Mouse (Mus musculus) gonadal fat pad, adult 2 months (tissue): Measurements from ENCODE around the gene Zmym6. TPM values are rescaled to one million over a fixed set of nuclear protein-coding genes. Genes with fewer than 3 reads are reported as not detected.

Source experiments
- polyA plus RNA-seq: library from polyadenylated mRNA; depleted of rRNA; stranded (reverse); fragments of >200 nt; gene quantifications from 2 replicates; pipeline ENCODE4 v1.2.3, GENCODE M21; 2012; rRNA removed

Gene Zmym6
- polyA plus RNA-seq, 1 experiment = 9.2 TPM

Other genes starting within 250 kb of the Zmym6 start
- 7.3 and 8.5 TPM in 2 replicates for gene Zmym4, start 109.2 kb upstream of the Zmym6 start, polyA plus RNA-seq
- gene Sfpq, start 56.1 kb upstream of the Zmym6 start, polyA plus RNA-seq = 29.5 and 47.3 TPM in 2 replicates
- gene Zmym1, start 16.2 kb upstream of the Zmym6 start, polyA plus RNA-seq = 1.5 TPM in 2 replicates
- gene Tmem35b, start 46.3 kb downstream of the Zmym6 start, polyA plus RNA-seq = 26.4 and 29.1 TPM in 2 replicates
- 0.05 and 0.09 TPM in 2 replicates for gene Dlgap3, start 91.8 kb downstream of the Zmym6 start, polyA plus RNA-seq
- 28.5 and 30.3 TPM in 2 replicates for gene Smim12, start 166.4 kb downstream of the Zmym6 start, polyA plus RNA-seq
- 35.8 and 37.9 TPM in 2 replicates for gene Gja4, start 236.7 kb downstream of the Zmym6 start, polyA plus RNA-seq